Mouse (Mus musculus) erythroblast, adult 5-6 weeks (primary cell): ENCODE results near the gene Pgm5. TPM values are rescaled to one million over a fixed set of nuclear protein-coding genes. Genes with fewer than 3 reads are reported as not detected.

Source experiments
- ATAC-seq: replicated peaks from 2 replicates; pipeline ENCODE4 v1.8.0; 2016; ENCODE audit warnings: moderate number of reproducible peaks, mild to moderate bottlenecking, moderate TSS enrichment, inconsistent platforms; ENCODE audit not compliant: poor library complexity, low FRiP score, severe bottlenecking
- total RNA-seq, 2 experiments: library from RNA; stranded (forward) in 1 of 2; stranded (reverse) in 1 of 2; fragments of 150-400 nt in 1 of 2; fragments of 200-764, 138-1000 nt in 1 of 2; gene quantifications; 2 replicates each; pipeline versions ENCODE4 v1.2.3 to v1.2.4; 2015 to 2017; ENCODE audit warnings: low replicate concordance in 2 of 2

Gene Pgm5
- total RNA-seq (2015; ENCODE audit: low replicate concordance) (0.84 TPM in 1 of 2 replicates, not detected in the other), total RNA-seq (2017; ENCODE audit: low replicate concordance) (not detected in 2 replicates)

DNA sequence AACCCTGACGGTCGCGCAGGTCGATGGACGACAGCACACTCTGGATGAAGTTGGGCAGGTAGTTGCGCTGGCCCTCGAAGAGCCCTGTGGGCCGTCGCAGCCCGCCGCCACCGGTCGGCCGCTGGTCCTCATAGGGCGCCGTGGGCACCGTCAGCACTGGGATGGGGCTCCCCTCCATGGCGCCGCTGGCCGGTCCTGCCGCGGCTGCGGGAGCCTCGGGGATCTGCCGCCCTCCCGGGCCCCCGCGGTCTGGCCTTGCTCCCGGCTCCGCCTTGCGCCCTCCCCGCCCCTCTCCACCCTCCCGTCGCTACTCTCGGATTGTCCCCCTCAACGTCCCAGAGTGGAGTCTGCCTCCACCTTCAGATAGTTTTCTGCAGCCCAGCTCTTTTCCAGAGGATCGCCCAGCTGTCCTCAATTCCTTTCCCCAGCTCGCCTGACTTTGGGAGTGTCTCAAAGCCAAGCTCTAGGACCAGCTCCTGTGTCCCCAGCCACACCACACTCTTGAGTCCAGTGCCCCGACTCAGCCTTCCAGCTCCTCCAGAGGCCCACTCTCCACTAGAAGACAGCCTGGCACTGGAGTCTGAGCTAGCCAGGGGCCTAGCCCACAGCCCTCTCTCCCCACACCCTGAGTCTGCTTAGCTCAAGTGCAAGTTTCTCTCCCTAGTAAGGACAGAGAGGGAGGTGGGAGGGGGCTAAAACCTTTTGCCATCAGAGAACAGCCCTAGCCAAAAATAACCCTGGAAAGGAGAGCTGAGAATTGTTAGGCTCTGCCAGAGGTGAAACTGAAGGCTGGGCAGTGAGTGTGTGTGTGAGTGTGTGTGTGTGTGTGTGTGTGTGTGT is at the start of gene Pgm5:
Pgm5 (minus strand) TSS at position 244 of the 840 bp plus-strand sequence.
- ATAC-seq = no peak

DNA sequence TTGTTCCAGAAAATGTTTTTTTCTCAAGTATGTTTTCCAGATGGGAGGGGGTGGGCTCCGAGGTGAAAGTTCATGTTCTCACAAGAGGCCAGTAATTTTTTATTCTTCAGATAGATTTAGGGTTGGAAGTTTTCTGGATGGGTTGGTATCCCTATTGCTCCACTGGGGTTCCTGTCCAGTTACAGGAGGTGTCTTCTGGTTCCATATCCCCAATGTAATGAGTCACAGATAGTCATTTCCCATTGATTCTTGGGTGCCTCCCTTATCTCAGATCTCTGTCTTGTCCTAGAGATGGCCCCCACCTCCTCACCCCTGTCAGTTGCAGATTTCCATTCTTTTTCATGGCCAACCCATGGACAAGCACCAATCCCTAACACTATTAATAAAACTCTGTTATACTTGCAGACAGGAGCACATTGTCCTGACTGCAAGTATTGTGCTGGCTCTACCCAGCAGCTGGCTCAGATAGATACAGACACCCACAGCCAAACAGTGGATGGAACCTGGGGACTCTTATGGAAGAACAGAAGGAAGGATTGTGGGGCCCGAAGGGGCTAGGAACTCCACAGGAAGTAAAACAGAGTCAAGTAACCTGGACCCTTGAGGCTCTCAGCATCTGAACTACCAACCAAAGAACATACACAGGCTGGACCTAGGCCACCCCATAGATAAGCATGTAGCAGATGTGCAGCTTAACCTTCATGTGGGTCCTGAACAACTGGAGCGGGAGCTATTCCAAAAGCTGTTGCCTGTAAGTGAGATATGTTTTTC is 46.9 kb upstream of the Pgm5 start:
- ATAC-seq = no peak

- ATAC-seq = no peak
Observed at GRCm38 (mm10) chr19:24907655-24908054, 46.0 kb upstream of the Pgm5 start.

- no peak for ATAC-seq
Observed at GRCm38 (mm10) chr19:24902821-24903220, 41.2 kb upstream of the Pgm5 start.

- ATAC-seq = no peak
Observed at GRCm38 (mm10) chr19:24902256-24902655, 40.6 kb upstream of the Pgm5 start.

DNA sequence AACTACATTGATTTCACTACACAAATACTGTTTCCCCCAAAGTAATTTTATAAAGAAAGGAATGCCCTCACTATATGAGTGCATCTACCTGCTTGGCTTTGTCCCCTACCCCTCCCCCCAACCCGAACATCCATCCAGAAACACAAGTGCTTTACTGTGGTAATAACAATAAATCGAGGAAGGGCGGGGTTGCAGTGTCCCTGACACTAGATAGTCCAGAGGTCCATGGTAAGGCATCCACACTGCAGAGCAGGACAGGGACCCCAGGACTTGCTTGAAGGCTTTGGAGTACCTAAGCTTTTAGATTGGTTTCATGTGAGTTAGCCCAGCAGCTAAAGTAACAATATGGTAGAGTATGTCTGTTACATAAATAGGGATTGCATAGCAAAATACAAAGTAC is 40.0 kb upstream of the Pgm5 start:
- ATAC-seq = no peak

- ATAC-seq = no peak
Observed at GRCm38 (mm10) chr19:24900581-24901220, 39.0 kb upstream of the Pgm5 start, which contains the start of gene Foxd4. Gene Foxd4, minus strand, starts transcription at chr19:24901197.

- ATAC-seq = no peak
Observed at GRCm38 (mm10) chr19:24899578-24900544, 38.2 kb upstream of the Pgm5 start.

DNA sequence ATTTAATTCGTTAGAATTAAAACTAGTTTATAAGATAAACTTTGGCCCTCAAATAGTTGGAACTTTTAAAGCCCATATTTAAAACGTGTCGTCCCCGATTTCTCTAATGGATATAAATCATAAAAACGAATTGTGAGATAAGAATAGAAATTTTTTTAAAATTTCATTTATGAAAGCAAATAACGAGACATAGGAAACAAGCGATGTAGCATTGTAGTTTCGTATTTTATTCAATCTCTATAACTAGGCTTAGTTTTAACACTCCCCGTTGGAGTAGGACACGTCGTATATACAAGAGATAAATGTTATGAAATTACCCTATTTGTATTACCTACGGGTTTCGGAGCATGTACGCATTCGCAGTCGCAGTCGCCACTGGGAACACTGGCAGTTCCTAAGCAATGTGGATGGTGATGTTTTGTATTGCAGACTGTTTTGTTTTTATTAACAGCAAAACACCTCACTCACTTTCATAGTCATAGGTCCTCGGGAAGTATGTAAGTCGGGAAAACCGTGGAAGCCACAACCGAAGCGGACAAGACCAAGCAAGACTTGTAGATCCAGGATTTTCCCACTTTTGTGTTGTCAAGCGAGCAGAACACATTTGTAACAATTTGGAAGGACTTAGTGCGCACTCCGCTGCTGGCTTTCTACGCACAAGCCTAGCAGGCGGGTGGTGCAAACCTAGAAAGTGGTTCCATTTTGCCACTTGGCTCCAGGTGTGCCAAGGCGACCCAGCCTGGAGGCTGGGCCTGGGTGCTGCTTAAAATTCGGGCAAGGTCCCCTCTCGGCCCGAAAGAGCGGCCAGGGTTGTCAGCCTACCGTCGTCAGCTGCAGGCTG is 37.3 kb upstream of the Pgm5 start:
- no peak for ATAC-seq

GRCm38 (mm10) chr19:24897896-24898736 is 36.5 kb upstream of the Pgm5 start:
- no peak for ATAC-seq

DNA sequence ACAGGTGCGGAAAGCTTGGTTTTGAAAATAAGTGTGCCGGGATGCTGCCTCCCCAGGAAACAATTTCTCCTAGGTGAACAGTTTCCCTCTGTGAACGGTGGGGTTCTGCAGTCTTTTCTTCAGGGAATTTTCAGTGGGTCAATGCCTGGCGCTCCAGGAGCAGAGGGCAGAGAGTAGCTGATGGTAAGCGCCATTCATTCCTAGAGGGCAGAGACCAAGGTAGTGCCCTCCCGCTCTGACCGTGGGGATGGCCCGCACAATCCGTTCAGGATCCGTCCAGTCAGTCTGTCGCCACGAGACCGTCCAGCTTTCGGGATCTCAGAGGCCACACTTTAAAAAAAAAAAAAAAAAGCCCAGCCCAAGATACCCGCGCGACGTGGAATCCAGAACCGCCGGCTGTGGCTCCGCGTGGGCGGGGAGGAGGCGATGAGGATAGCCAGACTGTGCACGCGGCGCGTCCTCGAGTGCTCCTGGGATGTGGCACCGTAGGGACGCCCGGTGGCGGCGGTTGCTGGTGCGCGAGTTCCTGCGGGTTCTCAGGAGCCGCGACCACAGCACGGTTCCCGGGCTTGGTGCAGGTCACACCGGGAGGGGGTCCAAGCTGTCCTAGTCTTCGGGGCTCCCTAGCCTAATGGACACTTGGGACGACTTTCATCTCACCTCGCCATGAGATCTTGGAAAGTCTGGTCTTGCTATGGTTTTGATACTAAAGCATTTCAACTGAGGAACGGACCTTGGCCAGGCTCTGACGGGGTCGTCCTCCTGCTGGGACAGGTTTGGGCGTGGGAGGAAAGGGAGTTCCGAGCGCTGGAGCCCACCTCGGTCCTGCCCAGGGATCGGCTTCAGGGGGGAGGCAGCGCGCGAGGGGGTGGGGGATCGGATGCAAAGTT is 35.6 kb upstream of the Pgm5 start:
- no peak for ATAC-seq

DNA sequence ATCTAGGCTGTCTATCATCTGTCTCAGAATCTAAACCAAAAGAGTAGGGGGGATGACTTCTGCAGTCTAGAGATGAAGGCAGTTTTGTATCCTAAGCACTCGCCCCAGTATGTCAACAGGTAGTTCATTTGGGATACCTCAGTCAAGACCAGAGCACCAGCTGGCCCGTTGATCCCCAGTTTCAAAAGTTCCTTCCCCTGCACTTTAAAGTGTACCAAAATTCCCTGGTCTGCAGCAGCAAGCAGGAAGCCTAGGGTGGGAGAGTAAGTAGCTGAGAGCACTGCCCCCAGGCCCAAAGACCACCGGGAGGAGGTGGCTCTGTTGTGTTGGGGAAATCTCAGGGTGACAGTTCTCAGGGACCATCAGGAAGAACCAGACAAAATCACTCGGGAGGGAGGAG is 34.9 kb upstream of the Pgm5 start:
- ATAC-seq = no peak

- no peak for ATAC-seq
Observed at GRCm38 (mm10) chr19:24886888-24887287, 25.2 kb upstream of the Pgm5 start.

- ATAC-seq = peak; percentile 72; the same call in 1 of the 2 replicates
Observed at GRCm38 (mm10) chr19:24885504-24885903, 23.8 kb upstream of the Pgm5 start.

- no peak for ATAC-seq
Observed at GRCm38 (mm10) chr19:24881237-24881636, 19.6 kb upstream of the Pgm5 start.

- peak; percentile 99 for ATAC-seq
Observed at GRCm38 (mm10) chr19:24875129-24875870, 13.6 kb upstream of the Pgm5 start, which contains the start of gene Gm10053. Gene Gm10053, plus strand, starts transcription at chr19:24875686.
